In the genomic region with DNA sequence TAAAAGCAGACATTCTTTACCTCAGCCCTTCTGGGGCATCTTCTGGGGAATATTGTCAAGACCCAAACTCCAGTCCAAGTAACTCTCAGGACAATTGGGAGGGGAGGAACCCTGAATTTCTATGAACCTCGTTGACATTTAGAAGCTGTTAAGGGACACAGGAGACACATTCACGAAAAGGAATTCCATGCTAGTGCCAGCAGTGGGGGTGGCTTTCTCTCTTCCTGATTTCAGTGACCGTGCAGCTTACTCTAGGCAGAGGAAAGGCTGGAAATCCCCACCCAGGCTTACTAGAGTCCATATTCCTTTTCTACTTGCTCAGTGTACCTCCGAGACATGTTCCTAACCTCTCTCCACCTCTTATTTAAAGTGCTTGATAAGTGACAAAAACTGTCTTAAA, we compare ENCODE assay signal across 25 mouse cellular contexts.
DNase-seq lines count a peak whose midpoint lies in the region; ATAC-seq and TF ChIP-seq lines count a peak whose summit lies in the region.
"Had no signal": no experiment of that assay in that cellular context is flagged by ENCODE, and none has a peak within 500 bp of the region (broad histone marks: within the 10 kb centered on the region; RNA-seq: fewer than 3 reads in every experiment).

No protein-coding gene starts in this region.

- no peaks in the 10 kb centered on the region for H3K36me3 ChIP-seq in heart, postnatal 0 days (replicated peaks; ENCODE audit: control insufficient read depth, insufficient read depth, low read length)
- H3K36me3 ChIP-seq: forebrain, embryonic 10.5 days; heart, embryonic 13.5 days; hindbrain, embryonic 10.5 days; hindbrain, embryonic 13.5 days; intestine, embryonic 15.5 days had no signal

- ATAC-seq in heart, postnatal 0 days (ENCODE audit: insufficient read depth, low read depth), result no peak
- ATAC-seq: activated CD4-positive, CD25-positive, alpha-beta regulatory T cell, adult 4 months; CD4-positive, CD25-positive, alpha-beta regulatory T cell, adult 4 months; forebrain, embryonic 13.5 days; forebrain, postnatal 0 days; hindbrain, embryonic 16.5 days; intestine, embryonic 15.5 days had no signal

- peak; percentile 55 for DNase-seq in heart, postnatal 0 days (ENCODE audit: low spot score)
- no peak for DNase-seq in heart, postnatal 25 days (ENCODE audit: low spot score)
- DNase-seq in kidney, postnatal 10 days, result peak; percentile 24
- no peak for DNase-seq in kidney, adult 18-20 months
- peak; percentile 7 for DNase-seq in lung, postnatal 36 days
- no peak for DNase-seq in lung, adult 18-20 months
- DNase-seq in adrenal gland, postnatal 25 days, result no peak
- DNase-seq: adrenal gland, adult 8-10 months; adrenal gland, postnatal 36 days; cerebellum, adult 18-20 months; cerebellum, adult 9-10 months; cerebellum, postnatal 14 days; forebrain, postnatal 0 days; gastrocnemius, adult 2 months; gastrocnemius, postnatal 14 days; kidney, adult 11 months had no signal

- H3K4me3 ChIP-seq in heart, postnatal 0 days (ENCODE audit: low read depth, low read length), result no peak overlapping the region
- H3K4me3 ChIP-seq: forebrain, embryonic 10.5 days; forebrain, embryonic 13.5 days; gastrocnemius, adult 2 months; heart, embryonic 13.5 days; hindbrain, embryonic 10.5 days; hindbrain, embryonic 13.5 days; intestine, embryonic 15.5 days had no signal

- intact Hi-C loops in heart, postnatal 25 days (cut with DNase I), result no loop called here

- 13% methylated on average over 4 of the region's 4 CpGs for WGBS in heart, postnatal 0 days

- H3K27ac ChIP-seq in heart, postnatal 0 days (ENCODE audit: low read depth), result no peak overlapping the region
- H3K27ac ChIP-seq: forebrain, embryonic 10.5 days; forebrain, embryonic 13.5 days; gastrocnemius, adult 2 months; heart, embryonic 13.5 days; hindbrain, embryonic 10.5 days; hindbrain, embryonic 13.5 days; intestine, embryonic 15.5 days had no signal

- H3K4me2 ChIP-seq in heart, postnatal 0 days (ENCODE audit: low read depth, low read length), result no peak overlapping the region
- H3K4me2 ChIP-seq: forebrain, embryonic 13.5 days; heart, embryonic 13.5 days; hindbrain, embryonic 13.5 days; intestine, embryonic 15.5 days had no signal

- no peak overlapping the region for H3K9ac ChIP-seq in heart, postnatal 0 days (replicated peaks; ENCODE audit: low read depth, low read length)
- H3K9ac ChIP-seq: forebrain, embryonic 13.5 days; forebrain, postnatal 0 days; heart, embryonic 13.5 days; hindbrain, embryonic 13.5 days; intestine, embryonic 15.5 days had no signal

- 0 out of 2 replicates have a peak, but pooled peaks cover 4% of the 10 kb centered on the region for H3K4me1 ChIP-seq in heart, postnatal 0 days (ENCODE audit: control insufficient read depth, insufficient read depth)
- H3K4me1 ChIP-seq: forebrain, embryonic 10.5 days; forebrain, embryonic 13.5 days; hindbrain, embryonic 10.5 days; hindbrain, embryonic 13.5 days; intestine, embryonic 15.5 days had no signal

- TF ChIP-seq EP300 in heart, postnatal 0 days (IDR thresholded peaks at IDR 0.05; ENCODE audit: low read depth), result no peak

- TF ChIP-seq CTCF in heart, postnatal 0 days (IDR thresholded peaks at IDR 0.05; ENCODE audit: low read depth), result no peak

- 0 out of 2 replicates have a peak, but pooled peaks cover 5% of the 10 kb centered on the region for H3K9me3 ChIP-seq in heart, postnatal 0 days (replicated peaks; ENCODE audit: control insufficient read depth, low read length)
- H3K9me3 ChIP-seq: forebrain, embryonic 10.5 days; forebrain, embryonic 13.5 days; hindbrain, embryonic 13.5 days; intestine, embryonic 15.5 days had no signal

- H3K27me3 ChIP-seq in heart, postnatal 0 days (ENCODE audit: control insufficient read depth, insufficient read depth, low read length), result no peaks in the 10 kb centered on the region
- H3K27me3 ChIP-seq: forebrain, embryonic 13.5 days; heart, embryonic 13.5 days; hindbrain, embryonic 13.5 days; intestine, embryonic 15.5 days had no signal

Comparison
In these comparisons a context has a peak if more than half of its experiments do, and no peak if none do; other contexts are left out.
1. DNase-seq: peak in heart, postnatal 0 days (single experiment), kidney, postnatal 10 days (single experiment) and lung, postnatal 36 days (single experiment); none in heart, postnatal 25 days (single experiment), kidney, adult 18-20 months (single experiment), lung, adult 18-20 months (0 of 2) and adrenal gland, postnatal 25 days (single experiment).